Mouse (Mus musculus) ES-Bruce4 (cell line): Measurements from ENCODE around the gene Cd109. TPM values are rescaled to one million over a fixed set of nuclear protein-coding genes. Genes with fewer than 3 reads are reported as not detected.

ENCODE experiments used
- H3K27ac ChIP-seq: 2 replicates; pipeline ENCODE4 v1.5.1; 2012; ENCODE audit warnings: low read length, inconsistent platforms; ENCODE audit not compliant: insufficient read depth
- H3K27me3 ChIP-seq: 2 replicates; pipeline ENCODE4 v1.6.1; 2012; ENCODE audit warnings: mild to moderate bottlenecking, low read length, inconsistent platforms; ENCODE audit not compliant: control insufficient read depth, poor library complexity, insufficient read depth, severe bottlenecking
- H3K36me3 ChIP-seq: 2 replicates; pipeline ENCODE4 v1.6.1; 2012; ENCODE audit warnings: inconsistent platforms, mild to moderate bottlenecking, low read length, moderate library complexity; ENCODE audit not compliant: control insufficient read depth, poor library complexity, insufficient read depth, severe bottlenecking
- H3K4me1 ChIP-seq: one replicate; pipeline ENCODE4 v1.8.1; 2011; ENCODE audit warnings: low read length; ENCODE audit not compliant: control insufficient read depth, insufficient read depth
- H3K4me3 ChIP-seq: 2 replicates; pipeline ENCODE4 v1.5.1; 2011; ENCODE audit warnings: low read depth, mild to moderate bottlenecking, low read length
- H3K9ac ChIP-seq: 2 replicates; pipeline ENCODE4 v1.6.1; 2012; ENCODE audit warnings: low read depth, mild to moderate bottlenecking, inconsistent platforms; ENCODE audit not compliant: poor library complexity, severe bottlenecking
- H3K9me3 ChIP-seq: replicated peaks from 2 replicates; pipeline ENCODE4 v1.6.1; 2012; ENCODE audit warnings: mild to moderate bottlenecking, low read length, inconsistent platforms; ENCODE audit not compliant: control insufficient read depth, poor library complexity, insufficient read depth, severe bottlenecking
- CTCF ChIP-seq: IDR thresholded peaks from one replicate; pipeline ENCODE4 v1.8.1; 2011; ENCODE audit warnings: low read depth, low read length
- EP300 ChIP-seq: IDR thresholded peaks from 2 replicates; pipeline ENCODE4 v1.6.1; 2011; ENCODE audit warnings: low read depth, low read length; ENCODE audit not compliant: insufficient read depth
- POLR2A ChIP-seq: IDR thresholded peaks from one replicate; pipeline ENCODE4 v1.8.1; 2011; ENCODE audit warnings: low read length; ENCODE audit not compliant: insufficient read depth
- polyA plus RNA-seq: library from polyadenylated mRNA; stranded (reverse); fragments of >200 nt; gene quantifications from 2 replicates; pipeline ENCODE4 v1.2.4, GENCODE M21; 2011; ENCODE audit warnings: low read depth; ENCODE audit not compliant: missing spikeins, insufficient read depth, insufficient read length

Cd109 gene
- polyA plus RNA-seq, 1 experiment = 5.7 TPM

DNA sequence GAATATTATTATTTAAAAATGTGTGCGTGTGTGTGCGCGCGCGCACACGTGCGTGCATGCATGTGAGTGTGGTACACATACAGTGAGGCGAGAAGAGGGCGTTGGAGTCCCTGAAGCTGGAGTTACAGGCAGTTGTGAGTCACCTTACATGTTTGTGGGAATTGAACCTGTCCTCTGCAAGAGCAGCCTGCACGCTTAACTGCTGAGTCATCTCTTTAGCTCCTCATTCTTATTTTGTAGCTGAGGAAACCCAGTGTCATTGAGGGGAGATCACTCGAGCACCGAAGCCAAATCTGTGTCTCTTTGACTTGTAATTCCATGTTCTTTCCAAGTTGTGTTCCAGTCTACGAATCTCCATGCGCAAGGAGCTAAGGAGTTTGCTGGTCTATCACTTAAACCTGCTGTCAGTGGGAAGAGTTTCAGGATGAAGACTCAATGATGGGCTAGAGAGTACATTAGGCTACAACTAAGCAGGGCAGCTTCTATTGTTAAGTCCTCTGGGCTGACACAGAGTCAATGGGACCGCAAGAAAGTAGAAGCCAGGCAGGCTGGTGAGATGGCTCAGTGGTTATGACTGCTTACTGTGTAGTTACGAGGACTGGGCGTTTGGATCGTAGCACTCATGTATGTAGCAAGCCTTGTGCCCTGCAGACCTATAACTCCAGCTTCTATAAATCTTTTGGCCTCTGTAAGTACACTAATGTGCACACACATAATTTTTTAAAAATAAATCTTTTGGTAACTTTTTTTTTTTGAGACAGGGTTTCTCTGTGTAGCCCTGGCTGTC, 19.4 kb upstream of the Cd109 start:
- Histone ChIP-seq H3K4me1 (no peaks in the 10 kb centered on the region), H3K9ac (no peak overlapping the region), H3K36me3 (no peaks in the 10 kb centered on the region), H3K27ac (no peak overlapping the region), H3K27me3 (no peaks in the 10 kb centered on the region), H3K4me3 (no peak overlapping the region), H3K9me3 (no peaks in the 10 kb centered on the region)
- TF ChIP-seq EP300 (no peak), CTCF (no peak), POLR2A (no peak)

DNA sequence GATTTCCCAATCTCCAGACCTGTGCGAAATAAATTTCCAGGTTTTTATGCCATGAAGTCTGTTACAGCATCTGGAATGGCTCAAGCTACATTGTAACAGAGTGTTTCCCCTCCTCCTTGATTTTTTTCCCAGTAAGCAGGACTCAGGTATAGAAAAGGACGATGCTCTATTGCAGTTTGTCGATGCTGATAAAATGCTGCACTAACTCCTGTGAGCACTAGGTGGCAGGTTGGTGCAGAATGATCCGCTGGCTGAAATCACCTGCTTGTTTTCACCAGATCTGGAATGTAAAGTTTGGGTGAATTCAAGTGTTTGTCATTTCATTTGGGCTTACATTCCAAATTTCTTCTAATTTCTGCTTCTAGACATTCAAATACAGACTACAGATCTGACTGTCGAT, 18.5 kb upstream of the Cd109 start:
- Histone ChIP-seq H3K9ac (no peak overlapping the region), H3K27me3 (no peaks in the 10 kb centered on the region), H3K4me3 (no peak overlapping the region), H3K27ac (no peak overlapping the region), H3K36me3 (no peaks in the 10 kb centered on the region), H3K4me1 (no peaks in the 10 kb centered on the region), H3K9me3 (no peaks in the 10 kb centered on the region)
- TF ChIP-seq POLR2A (no peak), CTCF (peak; percentile 42)

DNA sequence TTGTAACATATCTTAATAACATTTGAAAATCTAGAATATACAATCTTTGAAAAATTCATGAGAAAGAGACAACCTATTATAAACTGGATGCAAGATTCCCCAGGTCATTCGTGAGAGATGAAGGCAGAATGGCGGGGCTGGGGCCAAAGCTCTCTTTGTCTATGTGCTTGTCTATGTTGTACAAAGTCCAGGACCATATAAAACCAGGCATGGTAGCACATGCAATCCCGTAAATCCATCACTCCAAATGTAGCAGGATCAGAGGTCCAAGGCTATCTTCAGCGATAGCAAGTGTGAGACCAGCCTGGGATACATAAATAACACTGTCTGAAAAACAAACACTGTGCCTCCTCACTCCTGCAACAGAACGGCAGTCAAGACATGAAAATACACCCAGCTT, 15.4 kb upstream of the Cd109 start:
- Histone ChIP-seq H3K4me3 (no peak overlapping the region), H3K36me3 (no peaks in the 10 kb centered on the region), H3K9ac (no peak overlapping the region), H3K4me1 (no peaks in the 10 kb centered on the region), H3K27me3 (no peaks in the 10 kb centered on the region), H3K27ac (no peak overlapping the region), H3K9me3 (no peaks in the 10 kb centered on the region)
- TF ChIP-seq POLR2A (no peak), CTCF (no peak), EP300 (no peak)

DNA sequence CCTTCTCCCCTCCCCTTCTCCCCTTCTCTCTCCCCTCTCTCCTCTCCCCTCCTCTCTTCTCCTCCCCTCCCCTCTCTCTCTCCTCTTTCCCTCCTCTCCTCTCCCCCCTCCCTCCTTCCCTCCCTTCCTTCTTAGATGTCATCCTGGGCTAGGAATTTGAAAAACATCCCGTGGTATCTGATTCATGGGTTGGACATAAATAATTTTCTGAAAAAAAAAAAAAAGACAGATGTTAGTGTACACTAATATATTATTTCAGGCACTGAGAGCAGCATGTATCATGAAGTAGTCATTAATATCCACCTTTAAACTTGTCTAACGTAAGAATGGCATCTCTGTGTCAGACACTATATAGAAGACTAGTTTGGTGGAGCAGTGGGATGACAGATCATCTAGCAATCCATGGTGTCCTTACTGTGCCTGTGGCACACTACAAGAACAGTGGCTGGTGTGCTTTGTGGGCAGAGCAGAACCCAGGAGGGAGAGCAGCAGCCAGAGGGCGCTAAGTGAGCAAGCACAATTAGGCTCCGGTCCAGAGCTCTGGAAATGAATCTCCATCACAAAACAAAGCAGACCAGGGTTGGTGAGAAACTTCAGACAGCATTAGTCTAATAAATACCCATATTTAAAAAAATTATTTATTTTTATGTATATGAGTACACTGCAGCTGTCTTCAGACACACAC, 14.2 kb upstream of the Cd109 start:
- no peaks in the 10 kb centered on the region for H3K36me3 ChIP-seq
- no peaks in the 10 kb centered on the region for H3K9me3 ChIP-seq
- H3K4me1 ChIP-seq = no peaks in the 10 kb centered on the region
- TF ChIP-seq POLR2A (no peak), CTCF (peak; percentile 81)
- no peak overlapping the region for H3K4me3 ChIP-seq
- no peak overlapping the region for H3K27ac ChIP-seq
- H3K9ac ChIP-seq = no peak overlapping the region
- H3K27me3 ChIP-seq = no peaks in the 10 kb centered on the region

DNA sequence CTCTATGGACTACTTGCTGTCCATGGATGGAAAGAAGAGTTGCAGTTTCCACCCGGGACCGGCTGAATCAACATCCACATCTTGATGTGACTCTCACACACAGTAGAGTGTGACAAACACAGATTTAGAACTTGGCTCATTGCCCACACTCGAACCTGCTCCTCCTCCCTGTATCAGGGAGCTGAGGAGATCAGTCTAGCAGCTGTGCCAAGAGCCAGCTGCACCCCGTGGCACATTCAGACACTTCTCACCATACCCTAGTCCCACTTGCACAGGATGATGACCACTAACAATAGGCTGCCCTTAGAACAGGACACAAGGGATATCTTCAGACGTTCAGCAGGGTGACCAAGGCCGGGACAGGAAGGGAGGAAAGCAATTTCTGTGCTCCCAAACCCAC, 1.1 kb upstream of the Cd109 start:
- Histone ChIP-seq H3K9ac (no peak overlapping the region), H3K27me3 (peaks cover 7% of the 10 kb centered on the region; the same call in 1 of the 2 replicates), H3K36me3 (no peaks in the 10 kb centered on the region), H3K9me3 (no peaks in the 10 kb centered on the region), H3K27ac (no peak overlapping the region), H3K4me3 (no peak overlapping the region), H3K4me1 (no peaks in the 10 kb centered on the region)
- TF ChIP-seq CTCF (no peak), POLR2A (no peak), EP300 (no peak)

DNA sequence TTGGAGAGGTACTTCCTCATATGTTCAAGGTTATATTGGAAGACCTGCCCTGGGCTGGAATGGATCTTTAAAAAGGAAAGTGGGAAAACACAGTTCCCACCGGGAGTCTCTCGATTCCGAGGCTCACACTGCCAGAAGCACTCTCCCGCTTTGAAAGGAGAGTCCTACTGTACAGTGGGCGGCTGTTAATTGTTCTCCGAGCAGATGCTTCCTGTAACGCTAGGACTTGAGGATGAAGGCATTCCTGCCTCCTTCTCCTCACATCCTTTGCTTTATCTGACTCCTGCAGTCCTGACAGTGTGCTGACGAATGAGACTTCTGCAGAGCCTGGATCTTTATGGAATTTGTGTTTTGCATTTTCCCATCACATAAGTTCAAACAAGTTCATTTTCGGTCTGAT, 3.9 kb downstream of the Cd109 start:
- no peak overlapping the region for H3K27ac ChIP-seq
- H3K27me3 ChIP-seq = peaks cover 4% of the 10 kb centered on the region; the same call in 1 of the 2 replicates
- TF ChIP-seq POLR2A (no peak), EP300 (no peak), CTCF (no peak)
- no peak overlapping the region for H3K4me3 ChIP-seq
- no peaks in the 10 kb centered on the region for H3K9me3 ChIP-seq
- no peaks in the 10 kb centered on the region for H3K36me3 ChIP-seq
- peaks cover 3% of the 10 kb centered on the region for H3K4me1 ChIP-seq
- no peak overlapping the region for H3K9ac ChIP-seq
